Mouse (Mus musculus): ENCODE measurements around the gene Mfsd4b3. TPM values are rescaled to one million over a fixed set of nuclear protein-coding genes. Genes with fewer than 3 reads are reported as not detected.
"Not testable (repeated sequence)": the region's sequence is repeated elsewhere in the genome, so short reads cannot be mapped to it uniquely, and the experiment has no call there.

Mfsd4b3 gene
- total RNA-seq, 2 experiments from 2014 or later = not detected

DNA sequence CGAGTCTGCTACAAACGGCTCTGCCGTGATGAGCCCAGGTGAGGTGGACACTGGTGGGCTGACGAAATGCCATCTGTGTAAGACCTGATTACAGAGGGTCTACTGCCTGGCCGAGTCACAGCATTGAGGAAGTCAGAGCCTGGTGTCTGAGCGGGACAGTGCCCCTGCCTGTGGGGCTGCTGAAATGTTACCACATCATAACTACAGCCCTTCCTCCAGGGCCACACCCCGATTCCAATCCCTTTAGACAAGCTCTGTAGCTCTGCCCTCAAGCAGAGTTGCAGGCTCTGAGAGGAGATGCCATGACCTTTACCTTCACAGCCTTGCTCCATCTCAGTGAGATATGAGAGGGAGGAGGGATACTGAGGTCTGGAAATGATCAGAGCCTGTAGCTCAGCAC is 23.4 kb downstream of the Mfsd4b3 start:
- peak; percentile 55; the same call in 1 of the 2 replicates for ATAC-seq (replicated peaks; ENCODE audit: low FRiP score, low TSS enrichment, poor library complexity, severe bottlenecking)

DNA sequence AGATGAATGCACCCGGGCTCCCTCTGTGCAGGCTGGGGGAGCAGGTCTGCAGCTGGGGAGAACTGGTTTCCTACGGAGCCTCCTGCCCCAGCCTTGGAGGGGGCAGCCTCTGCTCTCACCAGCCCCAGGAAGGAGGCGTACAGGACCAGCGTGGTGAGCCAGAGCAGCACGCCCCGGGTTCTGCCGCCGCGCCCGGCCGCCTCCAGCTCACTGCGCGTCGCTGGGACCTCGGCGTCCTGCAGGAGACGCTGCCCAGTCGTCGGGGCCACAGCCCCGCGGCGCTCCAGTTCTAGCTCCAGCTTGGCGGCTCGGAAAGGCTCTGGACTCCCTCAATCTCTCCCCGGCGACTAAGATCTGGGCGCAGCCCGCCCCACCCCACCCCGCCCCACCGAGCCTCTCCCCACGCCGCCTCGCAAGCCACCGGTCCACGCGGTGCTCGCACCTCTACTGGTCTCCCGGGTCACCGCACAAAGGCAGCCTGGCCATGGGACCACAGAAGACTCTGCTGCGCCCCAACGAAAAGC is 33.3 kb downstream of the Mfsd4b3 start, which contains the start of gene Mfsd4b2:
Mfsd4b2 (minus strand) TSS at position 308 of the 524 bp plus-strand sequence.
- no peak for ATAC-seq (replicated peaks; ENCODE audit: low FRiP score, low TSS enrichment, poor library complexity, severe bottlenecking)

DNA sequence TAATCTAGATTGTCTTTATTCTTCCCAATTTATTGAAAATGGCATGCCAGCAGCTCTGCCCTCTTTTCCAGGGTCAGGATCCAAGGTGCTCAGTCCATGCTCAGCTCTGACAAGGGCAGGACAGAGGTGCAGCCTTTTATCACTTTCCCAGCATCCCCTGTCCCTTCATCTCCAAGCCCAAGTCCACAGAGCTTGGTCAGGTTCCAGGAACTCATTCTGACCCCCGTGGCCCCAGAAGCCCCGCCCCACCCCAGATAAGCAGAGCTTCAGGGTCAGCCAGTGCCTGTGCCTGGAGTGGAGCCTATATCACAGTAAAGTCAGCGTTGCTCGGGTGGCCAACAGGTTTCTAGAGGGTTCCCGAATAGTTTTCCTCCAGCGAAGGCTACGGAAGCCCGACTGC is 35.4 kb downstream of the Mfsd4b3 start:
- not testable (repeated sequence) for ATAC-seq (replicated peaks; ENCODE audit: low FRiP score, low TSS enrichment, poor library complexity, severe bottlenecking)

DNA sequence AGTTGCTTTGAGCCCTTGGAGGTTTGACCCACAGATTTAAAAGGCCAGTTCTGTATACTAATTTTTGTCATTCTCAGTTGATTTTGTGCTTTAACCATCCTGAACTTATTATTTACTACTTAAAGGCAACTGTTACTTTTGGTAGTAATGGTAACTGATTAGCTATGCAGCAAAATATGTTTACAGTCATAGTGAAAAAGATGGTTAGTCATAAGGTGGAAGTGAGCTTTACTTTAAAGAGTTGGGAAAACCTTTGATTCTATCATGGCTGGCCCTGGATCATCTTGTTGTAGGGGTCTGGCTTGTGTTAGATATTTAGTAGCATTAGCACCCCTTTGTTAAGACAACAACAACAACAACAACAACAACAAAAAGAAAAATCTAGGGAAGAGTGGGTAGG is 47.3 kb downstream of the Mfsd4b3 start:
- no peak for ATAC-seq (replicated peaks; ENCODE audit: low FRiP score, low TSS enrichment, poor library complexity, severe bottlenecking)

DNA sequence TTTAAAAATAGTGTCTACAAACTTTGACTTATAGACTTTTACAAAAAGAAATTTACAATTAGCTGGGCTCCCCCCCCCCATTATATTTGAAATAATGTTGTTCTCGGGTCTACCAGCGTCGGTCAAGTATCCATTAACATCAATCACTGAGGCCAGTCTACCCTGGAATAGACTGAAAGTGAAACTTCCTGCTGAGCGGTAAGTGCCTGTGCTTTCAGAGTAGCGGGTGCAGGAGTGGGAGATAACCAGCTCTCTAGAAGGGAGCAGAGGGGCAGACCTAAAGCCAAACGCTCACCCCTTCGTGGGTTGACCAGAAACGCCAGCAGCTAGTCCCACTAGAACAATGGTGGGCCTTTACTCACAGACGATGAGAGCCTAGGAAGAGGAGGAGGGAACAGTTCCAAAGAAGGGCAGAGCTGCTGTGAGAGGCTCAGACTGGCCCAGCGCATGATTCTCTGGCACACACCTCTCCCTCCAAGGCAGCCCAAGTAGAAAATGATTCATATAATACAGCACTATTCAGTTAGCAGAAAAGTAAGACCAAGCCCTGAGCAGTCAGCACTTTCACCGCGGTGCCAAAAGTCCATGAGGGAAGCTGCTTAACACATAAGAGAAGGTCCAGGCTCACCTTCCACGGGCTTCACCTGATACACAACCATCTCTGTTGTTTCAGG is 51.0 kb downstream of the Mfsd4b3 start:
- ATAC-seq (replicated peaks; ENCODE audit: low FRiP score, low TSS enrichment, poor library complexity, severe bottlenecking) = 0 out of 2 replicates have a peak, but pooled peaks have one; percentile 52

DNA sequence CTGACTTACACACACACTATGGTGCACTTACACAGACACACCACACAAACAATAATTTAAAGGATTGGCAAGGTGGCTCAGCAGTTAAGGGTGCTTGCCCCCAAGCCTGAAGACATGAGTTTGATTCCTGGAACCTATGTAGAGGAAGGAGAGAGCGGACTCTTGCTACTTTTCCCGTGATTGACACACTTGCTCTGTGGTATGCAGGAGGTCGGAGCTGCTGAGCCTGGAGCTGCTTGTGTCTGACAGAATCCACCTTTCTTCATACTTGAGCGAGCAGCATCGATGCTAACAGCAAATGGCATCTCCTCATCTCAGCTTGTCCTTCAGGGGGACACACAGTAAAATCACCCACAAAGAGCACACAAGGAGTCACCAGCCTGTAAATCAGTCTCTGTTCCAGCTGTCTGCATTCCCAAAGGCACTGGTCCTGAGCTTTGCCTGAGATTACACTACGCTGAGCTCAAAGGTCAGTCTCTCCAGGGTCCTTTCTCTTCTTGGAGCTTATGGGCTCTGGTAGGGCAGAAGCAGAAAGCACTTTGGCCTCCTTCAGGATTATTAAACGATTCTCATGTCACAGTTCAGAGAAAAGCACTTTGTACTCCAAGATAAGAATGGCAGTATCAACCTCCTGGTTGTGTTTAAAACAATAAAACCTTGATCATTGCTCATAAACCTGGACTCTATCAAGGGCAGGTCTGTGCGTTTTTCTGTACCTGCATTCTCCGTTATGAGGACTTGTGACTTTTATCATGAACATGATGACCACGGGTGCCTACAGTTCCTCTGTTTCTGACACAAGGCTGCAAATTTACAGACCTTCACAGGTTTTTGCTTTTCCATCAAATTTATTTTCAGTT is 52.9 kb downstream of the Mfsd4b3 start:
- ATAC-seq (replicated peaks; ENCODE audit: low FRiP score, low TSS enrichment, poor library complexity, severe bottlenecking) = no peak

DNA sequence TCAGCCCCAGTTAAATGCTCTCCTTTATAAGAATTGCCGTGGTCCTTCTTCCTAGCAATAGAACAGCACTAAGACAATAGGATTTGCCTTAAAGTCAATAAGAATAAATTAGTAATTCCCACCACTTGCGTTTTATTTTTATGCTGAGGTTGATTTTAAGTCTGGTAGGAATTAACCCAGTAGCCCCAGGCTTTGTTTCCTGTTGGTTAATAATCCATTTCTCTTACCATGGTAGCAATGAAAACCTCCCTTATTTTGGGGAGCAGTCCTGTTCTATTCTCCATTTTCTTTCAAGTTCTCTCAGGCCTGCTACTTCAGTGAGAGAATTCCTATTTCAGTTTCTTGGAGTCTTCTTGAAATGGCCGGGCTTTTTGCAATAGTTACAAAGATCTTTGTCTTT is 55.8 kb downstream of the Mfsd4b3 start:
- ATAC-seq (replicated peaks; ENCODE audit: low FRiP score, low TSS enrichment, poor library complexity, severe bottlenecking) = no peak

DNA sequence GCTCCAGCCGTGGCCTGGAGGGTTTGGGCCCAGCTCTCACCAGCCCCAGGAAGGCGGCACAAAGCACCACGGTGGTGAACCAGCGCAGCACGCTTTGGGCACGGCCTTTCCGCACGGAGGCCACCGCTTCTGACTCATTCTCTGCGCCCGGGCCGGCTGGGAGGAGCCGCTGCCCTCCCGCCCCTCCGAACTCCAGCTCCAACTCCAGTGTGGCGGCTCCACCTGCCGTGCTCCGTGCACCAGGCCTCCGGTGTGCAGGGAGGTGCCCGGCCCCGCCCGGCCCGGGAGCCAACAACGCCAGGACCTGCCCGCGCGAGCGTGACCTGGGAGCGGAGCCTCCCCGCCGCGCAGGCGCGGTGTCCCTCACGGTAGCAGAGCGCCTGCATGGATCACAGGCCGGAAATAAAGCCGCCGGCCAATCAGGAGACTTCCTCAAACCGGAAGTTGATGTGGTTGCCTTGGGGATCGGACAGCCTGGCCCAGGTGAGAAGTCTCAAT is 61.0 kb downstream of the Mfsd4b3 start, which contains the start of gene Mfsd4b4:
Mfsd4b4 (minus strand) TSS at position 365 of the 498 bp plus-strand sequence.
- peak; percentile 95 for ATAC-seq (replicated peaks; ENCODE audit: low FRiP score, low TSS enrichment, poor library complexity, severe bottlenecking)

Other genes with a start within 250 kb of the Mfsd4b3 start
- 34.7 and 37.4 TPM in 2 replicates for gene Rev3l, start 228.0 kb downstream of the Mfsd4b3 start, total RNA-seq (2014; fragmentation: Nextera tagmentation)
- gene Rev3l, start 228.0 kb downstream of the Mfsd4b3 start, total RNA-seq (2017) = 21.9 and 25.6 TPM in 2 replicates
- gene Mfsd4b4, start 60.9 kb downstream of the Mfsd4b3 start, total RNA-seq (2014; fragmentation: Nextera tagmentation) = 3.9 and 8.7 TPM in 2 replicates
- 3.7 and 5.1 TPM in 2 replicates for gene Mfsd4b4, start 60.9 kb downstream of the Mfsd4b3 start, total RNA-seq (2017)
- gene Mfsd4b2, start 33.2 kb downstream of the Mfsd4b3 start, total RNA-seq (2014; fragmentation: Nextera tagmentation) = not detected in 2 replicates
- not detected in 2 replicates for gene Mfsd4b2, start 33.2 kb downstream of the Mfsd4b3 start, total RNA-seq (2017)
- gene Mfsd4b5, start 26.5 kb upstream of the Mfsd4b3 start, total RNA-seq (2014; fragmentation: Nextera tagmentation) = not detected in 2 replicates
- not detected in 2 replicates for gene Mfsd4b5, start 26.5 kb upstream of the Mfsd4b3 start, total RNA-seq (2017)
- gene Mfsd4b1, start 65.1 kb upstream of the Mfsd4b3 start, total RNA-seq (2014; fragmentation: Nextera tagmentation) = not detected in 2 replicates
- gene Mfsd4b1, start 65.1 kb upstream of the Mfsd4b3 start, total RNA-seq (2017) = not detected in 2 replicates
- gene Slc16a10, start 182.1 kb upstream of the Mfsd4b3 start, total RNA-seq (2014; fragmentation: Nextera tagmentation) = 44.2 and 51.6 TPM in 2 replicates
- gene Slc16a10, start 182.1 kb upstream of the Mfsd4b3 start, total RNA-seq (2017) = 27.1 and 35.5 TPM in 2 replicates

Measured in megakaryocyte-erythroid progenitor cell, adult 5-6 weeks (primary cell).